Mouse (Mus musculus): ENCODE data around the gene Snx9.

- TF ChIP-seq GATA1 (IDR thresholded peaks at IDR 0.05; ENCODE audit: low read length) (no peak), TAL1 (IDR thresholded peaks at IDR 0.05; ENCODE audit: low read length) (no peak)
Observed at GRCm38 (mm10) chr17:5862869-5863268, 21.7 kb downstream of the Snx9 start.

All from erythroblast, embryonic 14.5 days (primary cell).